Mouse (Mus musculus): ENCODE measurements around the gene Gm960.

Gm960 gene

GRCm38 (mm10) chr19:4698205-4698677 is at the start of gene Gm960:
Gene Gm960, minus strand, starts transcription at chr19:4698668.
- DNase-seq (ENCODE audit: low read depth): peak; percentile 19

GRCm38 (mm10) chr19:4747631-4748312 is 49.3 kb upstream of the Gm960 start:
- no peak for DNase-seq (ENCODE audit: low read depth)

- DNase-seq (ENCODE audit: low read depth): no peak
Measured at GRCm38 (mm10) chr19:4746611-4747010, 48.1 kb upstream of the Gm960 start.

- DNase-seq (ENCODE audit: low read depth): no peak
Measured at GRCm38 (mm10) chr19:4745681-4746080, 47.2 kb upstream of the Gm960 start.

- no peak for DNase-seq (ENCODE audit: low read depth)
Measured at GRCm38 (mm10) chr19:4745057-4745456, 46.6 kb upstream of the Gm960 start.

- DNase-seq (ENCODE audit: low read depth): no peak
Measured at GRCm38 (mm10) chr19:4744026-4744425, 45.6 kb upstream of the Gm960 start.

GRCm38 (mm10) chr19:4743524-4743923 is 45.1 kb upstream of the Gm960 start:
- no peak for DNase-seq (ENCODE audit: low read depth)

GRCm38 (mm10) chr19:4742229-4742628 is 43.8 kb upstream of the Gm960 start:
- DNase-seq (ENCODE audit: low read depth): no peak

GRCm38 (mm10) chr19:4741482-4741881 is 43.0 kb upstream of the Gm960 start:
- DNase-seq (ENCODE audit: low read depth): no peak

GRCm38 (mm10) chr19:4739762-4740161 is 41.3 kb upstream of the Gm960 start:
- no peak for DNase-seq (ENCODE audit: low read depth)

GRCm38 (mm10) chr19:4739053-4739452 is 40.6 kb upstream of the Gm960 start:
- DNase-seq (ENCODE audit: low read depth): no peak

- DNase-seq (ENCODE audit: low read depth): no peak
Measured at GRCm38 (mm10) chr19:4737866-4738265, 39.4 kb upstream of the Gm960 start.

GRCm38 (mm10) chr19:4733052-4733451 is 34.6 kb upstream of the Gm960 start:
- DNase-seq (ENCODE audit: low read depth): no peak

- no peak for DNase-seq (ENCODE audit: low read depth)
Measured at GRCm38 (mm10) chr19:4729186-4729585, 30.7 kb upstream of the Gm960 start.

- no peak for DNase-seq (ENCODE audit: low read depth)
Measured at GRCm38 (mm10) chr19:4720671-4721244, 22.3 kb upstream of the Gm960 start.

- DNase-seq (ENCODE audit: low read depth): no peak
Measured at GRCm38 (mm10) chr19:4720112-4720511, 21.6 kb upstream of the Gm960 start.

GRCm38 (mm10) chr19:4719351-4719764 is 20.9 kb upstream of the Gm960 start:
- peak; percentile 23 for DNase-seq (ENCODE audit: low read depth)

GRCm38 (mm10) chr19:4718716-4719115 is 20.2 kb upstream of the Gm960 start:
- DNase-seq (ENCODE audit: low read depth): no peak

- no peak for DNase-seq (ENCODE audit: low read depth)
Measured at GRCm38 (mm10) chr19:4717281-4717680, 18.8 kb upstream of the Gm960 start.

- no peak for DNase-seq (ENCODE audit: low read depth)
Measured at GRCm38 (mm10) chr19:4716756-4717155, 18.3 kb upstream of the Gm960 start.

- DNase-seq (ENCODE audit: low read depth): no peak
Measured at GRCm38 (mm10) chr19:4713886-4714285, 15.4 kb upstream of the Gm960 start.

GRCm38 (mm10) chr19:4712781-4713526 is 14.5 kb upstream of the Gm960 start:
- DNase-seq (ENCODE audit: low read depth): no peak

GRCm38 (mm10) chr19:4712156-4712780 is 13.8 kb upstream of the Gm960 start:
- no peak for DNase-seq (ENCODE audit: low read depth)

All from fibroblast of lung, adult 2 months (primary cell).